ENCODE assay signal across 25 mouse cellular contexts in the genomic region with DNA sequence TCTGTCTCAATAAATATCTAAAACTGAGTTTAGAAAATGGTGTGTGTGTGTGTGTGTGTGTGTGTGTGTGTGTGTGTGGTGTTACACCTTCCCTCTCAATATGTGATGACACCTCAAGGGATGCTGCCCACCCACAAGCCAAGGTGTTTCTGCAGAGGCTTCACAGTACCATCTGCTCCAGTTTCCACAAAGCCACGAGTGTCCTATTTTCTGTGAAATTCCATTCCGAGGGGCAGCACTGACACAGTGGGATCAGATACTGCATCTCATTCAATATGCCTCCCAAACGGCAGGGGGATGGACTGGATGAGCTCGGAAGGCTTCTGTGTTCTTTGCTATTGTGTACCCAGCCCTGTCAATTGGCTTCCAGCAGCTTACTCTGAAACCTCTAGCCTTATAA.
DNase-seq lines count a peak whose midpoint lies in the region; ATAC-seq and TF ChIP-seq lines count a peak whose summit lies in the region.
"Had no signal": no experiment of that assay in that cellular context is flagged by ENCODE, and none has a peak within 500 bp of the region (broad histone marks: within the 10 kb centered on the region; RNA-seq: fewer than 3 reads in every experiment).

No protein-coding gene starts in this region.

- 16% methylated on average over 4 of the region's 4 CpGs for WGBS in forebrain, embryonic 14.5 days
- WGBS in forebrain, embryonic 16.5 days: 12% methylated on average over 4 of the region's 4 CpGs
- WGBS in hindbrain, postnatal 0 days: 11% methylated on average over 4 of the region's 4 CpGs
- WGBS in hindbrain, embryonic 10.5 days: 37% methylated on average over 4 of the region's 4 CpGs
- WGBS in midbrain, embryonic 16.5 days: 12% methylated on average over 4 of the region's 4 CpGs
- WGBS in midbrain, embryonic 13.5 days: 20% methylated on average over 4 of the region's 4 CpGs
- WGBS in liver, embryonic 11.5 days: 62% methylated on average over 4 of the region's 4 CpGs

- H3K9ac ChIP-seq in forebrain, embryonic 14.5 days (ENCODE audit: low read length): no peak overlapping the region
- H3K9ac ChIP-seq in forebrain, embryonic 16.5 days (replicated peaks; ENCODE audit: low read depth, low read length): no peak overlapping the region
- no peak overlapping the region for H3K9ac ChIP-seq in hindbrain, postnatal 0 days (replicated peaks; ENCODE audit: low read length)
- no peak overlapping the region for H3K9ac ChIP-seq in midbrain, embryonic 16.5 days (ENCODE audit: low read depth, low read length)
- H3K9ac ChIP-seq in midbrain, embryonic 13.5 days (replicated peaks): no peak overlapping the region
- no peak overlapping the region for H3K9ac ChIP-seq in liver, embryonic 11.5 days (ENCODE audit: low read depth, low read length)
- H3K9ac ChIP-seq: heart, embryonic 15.5 days; hindbrain, embryonic 14.5 days; limb, embryonic 13.5 days; liver, embryonic 13.5 days; neural tube, embryonic 15.5 days had no signal

- peak; percentile 34 for DNase-seq in forebrain, embryonic 14.5 days (ENCODE audit: low spot score)
- peak; percentile 37 for DNase-seq in hindbrain, postnatal 0 days (ENCODE audit: low spot score)
- no peak for DNase-seq in hindbrain, embryonic 10.5 days (ENCODE audit: low spot score)
- peak; percentile 48 for DNase-seq in brain, embryonic 14.5 days (ENCODE audit: low read depth)
- no peak for DNase-seq in liver, embryonic 11.5 days (ENCODE audit: low spot score)
- DNase-seq: adrenal gland, adult 8-10 months; cerebellum, adult 8-10 months; gastrocnemius, postnatal 25 days; heart, postnatal 36 days; kidney, adult 2 months; layer of hippocampus, adult 9-11 months; liver, embryonic 13.5 days; lung, adult 2 months; lung, postnatal 14 days; spleen, adult 18-20 months had no signal

- no peaks in the 10 kb centered on the region for H3K27me3 ChIP-seq in forebrain, embryonic 14.5 days (replicated peaks; ENCODE audit: control insufficient read depth, insufficient read depth, low read length)
- H3K27me3 ChIP-seq in forebrain, embryonic 16.5 days (replicated peaks; ENCODE audit: control insufficient read depth, insufficient read depth, low read length): no peaks in the 10 kb centered on the region
- no peaks in the 10 kb centered on the region for H3K27me3 ChIP-seq in hindbrain, postnatal 0 days (ENCODE audit: insufficient read depth, low read length)
- peaks cover 4% of the 10 kb centered on the region; the same call in 1 of the 2 replicates for H3K27me3 ChIP-seq in hindbrain, embryonic 10.5 days (ENCODE audit: insufficient read depth, poor library complexity, severe bottlenecking)
- no peaks in the 10 kb centered on the region for H3K27me3 ChIP-seq in midbrain, embryonic 16.5 days (ENCODE audit: control insufficient read depth, insufficient read depth, low read depth, low read length)
- no peaks in the 10 kb centered on the region for H3K27me3 ChIP-seq in midbrain, embryonic 13.5 days
- no peaks in the 10 kb centered on the region for H3K27me3 ChIP-seq in liver, embryonic 11.5 days (replicated peaks; ENCODE audit: control insufficient read depth, insufficient read depth, low read length)
- H3K27me3 ChIP-seq: heart, embryonic 15.5 days; limb, embryonic 13.5 days; liver, embryonic 13.5 days; neural tube, embryonic 15.5 days; Patski had no signal

- H3K36me3 ChIP-seq in forebrain, embryonic 14.5 days (ENCODE audit: control insufficient read depth, insufficient read depth, low read length): no peaks in the 10 kb centered on the region
- no peaks in the 10 kb centered on the region for H3K36me3 ChIP-seq in forebrain, embryonic 16.5 days (ENCODE audit: control insufficient read depth, insufficient read depth)
- no peaks in the 10 kb centered on the region for H3K36me3 ChIP-seq in hindbrain, postnatal 0 days (ENCODE audit: insufficient read depth, low read length)
- no peaks in the 10 kb centered on the region for H3K36me3 ChIP-seq in hindbrain, embryonic 10.5 days
- no peaks in the 10 kb centered on the region for H3K36me3 ChIP-seq in midbrain, embryonic 16.5 days (ENCODE audit: control insufficient read depth, insufficient read depth, low read length)
- no peaks in the 10 kb centered on the region for H3K36me3 ChIP-seq in midbrain, embryonic 13.5 days
- H3K36me3 ChIP-seq in liver, embryonic 11.5 days (ENCODE audit: control insufficient read depth, insufficient read depth, low read length): no peaks in the 10 kb centered on the region
- H3K36me3 ChIP-seq: embryonic facial prominence, embryonic 10.5 days; heart, embryonic 15.5 days; limb, embryonic 13.5 days; liver, embryonic 13.5 days; neural tube, embryonic 15.5 days had no signal

- peak overlapping the region; percentile 3; the same call in 1 of the 2 replicates for H3K27ac ChIP-seq in forebrain, embryonic 14.5 days (ENCODE audit: low read depth, low read length)
- H3K27ac ChIP-seq in forebrain, embryonic 16.5 days (ENCODE audit: low read length): no peak overlapping the region
- peak overlapping the region; percentile 16; the same call in 1 of the 2 replicates for H3K27ac ChIP-seq in hindbrain, postnatal 0 days
- H3K27ac ChIP-seq in hindbrain, embryonic 10.5 days: no peak overlapping the region
- H3K27ac ChIP-seq in midbrain, embryonic 16.5 days (ENCODE audit: low read length): 0 out of 2 replicates have a peak overlapping the region, but pooled peaks have one; percentile 5
- no peak overlapping the region for H3K27ac ChIP-seq in midbrain, embryonic 13.5 days
- no peak overlapping the region for H3K27ac ChIP-seq in liver, embryonic 11.5 days (ENCODE audit: low read depth, low read length)
- H3K27ac ChIP-seq: embryonic facial prominence, embryonic 10.5 days; heart, embryonic 15.5 days; hindbrain, embryonic 14.5 days; kidney, postnatal 0 days; limb, embryonic 13.5 days; liver, embryonic 13.5 days; neural tube, embryonic 15.5 days had no signal

- no peak overlapping the region for H3K4me3 ChIP-seq in forebrain, embryonic 14.5 days (ENCODE audit: low read depth, low read length)
- no peak overlapping the region for H3K4me3 ChIP-seq in forebrain, embryonic 16.5 days (replicated peaks; ENCODE audit: low read length)
- H3K4me3 ChIP-seq in hindbrain, postnatal 0 days (ENCODE audit: low read length): no peak overlapping the region
- no peak overlapping the region for H3K4me3 ChIP-seq in hindbrain, embryonic 10.5 days
- H3K4me3 ChIP-seq in midbrain, embryonic 16.5 days (ENCODE audit: low read depth, low read length): no peak overlapping the region
- H3K4me3 ChIP-seq in midbrain, embryonic 13.5 days (replicated peaks): no peak overlapping the region
- no peak overlapping the region for H3K4me3 ChIP-seq in liver, embryonic 11.5 days (ENCODE audit: low read depth, low read length)
- H3K4me3 ChIP-seq: embryonic facial prominence, embryonic 10.5 days; heart, embryonic 15.5 days; limb, embryonic 13.5 days; liver, embryonic 13.5 days; neural tube, embryonic 15.5 days had no signal

- TF ChIP-seq POLR2A in brain, embryonic 14.5 days (IDR thresholded peaks at IDR 0.05; ENCODE audit: borderline replicate concordance, extremely low read depth, insufficient read depth, insufficient read length, poor library complexity, severe bottlenecking): no peak

- no peak for ATAC-seq in forebrain, embryonic 14.5 days
- no peak for ATAC-seq in forebrain, embryonic 16.5 days
- ATAC-seq in hindbrain, postnatal 0 days: no peak
- ATAC-seq in midbrain, embryonic 16.5 days: no peak
- ATAC-seq in midbrain, embryonic 13.5 days: no peak
- no peak for ATAC-seq in liver, embryonic 11.5 days (replicated peaks; ENCODE audit: low FRiP score)
- ATAC-seq: Patski had no signal

- H3K4me2 ChIP-seq in forebrain, embryonic 14.5 days (ENCODE audit: low read length): no peak overlapping the region
- no peak overlapping the region for H3K4me2 ChIP-seq in forebrain, embryonic 16.5 days (ENCODE audit: low read length)
- no peak overlapping the region for H3K4me2 ChIP-seq in hindbrain, postnatal 0 days (ENCODE audit: low read depth, low read length)
- H3K4me2 ChIP-seq in midbrain, embryonic 16.5 days (ENCODE audit: low read length): no peak overlapping the region
- H3K4me2 ChIP-seq in midbrain, embryonic 13.5 days (replicated peaks): no peak overlapping the region
- no peak overlapping the region for H3K4me2 ChIP-seq in liver, embryonic 11.5 days
- H3K4me2 ChIP-seq: heart, embryonic 15.5 days; hindbrain, embryonic 14.5 days; limb, embryonic 13.5 days; liver, embryonic 13.5 days; neural tube, embryonic 15.5 days had no signal

- TF ChIP-seq CTCF in hindbrain, postnatal 0 days (IDR thresholded peaks at IDR 0.05; ENCODE audit: low read depth): no peak
- no peak for TF ChIP-seq CTCF in brain, embryonic 14.5 days (IDR thresholded peaks at IDR 0.05; ENCODE audit: borderline replicate concordance, extremely low read depth, insufficient read depth, insufficient read length)

- no peaks in the 10 kb centered on the region for H3K9me3 ChIP-seq in forebrain, embryonic 14.5 days (replicated peaks; ENCODE audit: control insufficient read depth, low read length)
- H3K9me3 ChIP-seq in forebrain, embryonic 16.5 days (ENCODE audit: control insufficient read depth, low read length): no peaks in the 10 kb centered on the region
- no peaks in the 10 kb centered on the region for H3K9me3 ChIP-seq in hindbrain, postnatal 0 days (ENCODE audit: low read length)
- H3K9me3 ChIP-seq in hindbrain, embryonic 10.5 days: peaks cover 7% of the 10 kb centered on the region; the same call in 1 of the 2 replicates
- H3K9me3 ChIP-seq in midbrain, embryonic 16.5 days (replicated peaks; ENCODE audit: control insufficient read depth, low read length, poor library complexity, severe bottlenecking): no peaks in the 10 kb centered on the region
- H3K9me3 ChIP-seq in midbrain, embryonic 13.5 days: no peaks in the 10 kb centered on the region
- no peaks in the 10 kb centered on the region for H3K9me3 ChIP-seq in liver, embryonic 11.5 days (ENCODE audit: control insufficient read depth, low read length)
- H3K9me3 ChIP-seq: embryonic facial prominence, embryonic 10.5 days; heart, embryonic 15.5 days; limb, embryonic 13.5 days; liver, embryonic 13.5 days; neural tube, embryonic 15.5 days had no signal

- H3K4me1 ChIP-seq in forebrain, embryonic 14.5 days (ENCODE audit: control insufficient read depth, insufficient read depth, low read length): 0 out of 2 replicates have a peak, but pooled peaks cover 2% of the 10 kb centered on the region
- H3K4me1 ChIP-seq in forebrain, embryonic 16.5 days (replicated peaks; ENCODE audit: control insufficient read depth, insufficient read depth, low read length): no peaks in the 10 kb centered on the region
- no peaks in the 10 kb centered on the region for H3K4me1 ChIP-seq in hindbrain, postnatal 0 days (ENCODE audit: insufficient read depth, low read length)
- peaks cover 14% of the 10 kb centered on the region for H3K4me1 ChIP-seq in hindbrain, embryonic 10.5 days (replicated peaks)
- H3K4me1 ChIP-seq in midbrain, embryonic 16.5 days (ENCODE audit: control insufficient read depth, insufficient read depth, low read length): peaks cover 3% of the 10 kb centered on the region
- H3K4me1 ChIP-seq in midbrain, embryonic 13.5 days (replicated peaks): no peaks in the 10 kb centered on the region
- H3K4me1 ChIP-seq in liver, embryonic 11.5 days (replicated peaks; ENCODE audit: control insufficient read depth, insufficient read depth, low read length): no peaks in the 10 kb centered on the region
- H3K4me1 ChIP-seq: liver, embryonic 13.5 days had no signal

Comparison
In these comparisons a context has a peak if more than half of its experiments do, and no peak if none do; other contexts are left out.
1. DNase-seq: peak in forebrain, embryonic 14.5 days (single experiment), hindbrain, postnatal 0 days (single experiment) and brain, embryonic 14.5 days (single experiment); none in hindbrain, embryonic 10.5 days (single experiment) and liver, embryonic 11.5 days (single experiment).
2. H3K27ac ChIP-seq: peak in forebrain, embryonic 14.5 days (single experiment), hindbrain, postnatal 0 days (single experiment) and midbrain, embryonic 16.5 days (single experiment); none in forebrain, embryonic 16.5 days (single experiment), hindbrain, embryonic 10.5 days (single experiment), midbrain, embryonic 13.5 days (single experiment) and liver, embryonic 11.5 days (single experiment).